Mouse (Mus musculus): ENCODE measurements around the gene Mrps7.

GRCm38 (mm10) chr11:115615108-115615825 is 11.5 kb downstream of the Mrps7 start:
- TF ChIP-seq POLR2A (IDR thresholded peaks at IDR 0.05; ENCODE audit: low read depth, low read length), result no peak
- TF ChIP-seq CTCF (IDR thresholded peaks at IDR 0.05; ENCODE audit: extremely low read depth, insufficient read depth, insufficient read length, insufficient replicate concordance), result no peak

Data from spleen, adult 2 months (tissue).